Mouse (Mus musculus): ENCODE results near the gene Sar1b. TPM values are rescaled to one million over a fixed set of nuclear protein-coding genes. Genes with fewer than 3 reads are reported as not detected.

Gene Sar1b
- total and polyA plus RNA-seq, 3 experiments = 104 to 124 TPM; not detected in 1

DNA sequence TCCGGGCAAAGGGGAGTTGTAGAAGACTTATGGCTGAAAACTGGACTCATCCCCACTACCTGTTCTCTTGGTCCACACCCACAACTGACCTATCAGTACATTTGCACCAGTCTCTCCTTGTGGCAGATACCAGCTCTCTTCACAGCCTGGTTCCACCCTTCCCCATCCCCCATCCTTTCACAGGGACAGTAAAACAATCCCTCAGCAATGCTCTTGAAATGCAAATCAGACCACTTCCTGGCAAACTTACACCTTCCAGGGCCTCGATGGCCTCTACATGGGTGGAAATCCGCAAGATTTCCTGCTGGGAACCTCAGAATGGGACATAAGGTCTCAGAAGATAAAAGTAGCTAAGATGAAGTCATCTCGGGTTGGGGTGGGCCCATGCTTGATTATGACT is 59.2 kb downstream of the Sar1b start:
- no peak overlapping the region for H3K27ac ChIP-seq (ENCODE audit: control insufficient read depth, low read depth, low read length)
- no peak overlapping the region for H3K9ac ChIP-seq (ENCODE audit: control insufficient read depth, low read depth, low read length, poor library complexity, severe bottlenecking)
- no peaks in the 10 kb centered on the region for H3K79me2 ChIP-seq (ENCODE audit: control insufficient read depth, insufficient read depth, low read length, poor library complexity)
- no peaks in the 10 kb centered on the region for H3K9me3 ChIP-seq (replicated peaks; ENCODE audit: insufficient read depth, low read length)
- peaks cover 0 to 6% of the 10 kb centered on the region in 2 experiments; a peak in 2 of 4 replicates for H3K4me1 ChIP-seq (ENCODE audit: control insufficient read depth in 1 of 2, insufficient read depth in 2 of 2, low read length in 2 of 2)
- TF ChIP-seq POLR2AphosphoS5 (IDR thresholded peaks at IDR 0.05; ENCODE audit: borderline replicate concordance, low read depth, low read length) (no peak), NELFE (IDR thresholded peaks at IDR 0.05; ENCODE audit: low read depth, low read length) (no peak), MAZ (IDR thresholded peaks at IDR 0.05; ENCODE audit: low read depth, low read length) (no peak), GATA1 (IDR thresholded peaks at IDR 0.05; ENCODE audit: low read depth, low read length) (no peak), MYB (IDR thresholded peaks at IDR 0.05; ENCODE audit: low read depth, low read length) (no peak), GABPA (IDR thresholded peaks at IDR 0.05; ENCODE audit: low read depth, low read length) (no peak), TCF12 (IDR thresholded peaks at IDR 0.05; ENCODE audit: low read depth, low read length) (no peak), UBTF (IDR thresholded peaks at IDR 0.05; ENCODE audit: borderline replicate concordance, insufficient read depth, low read depth, low read length) (no peak), MYC (IDR thresholded peaks at IDR 0.05; ENCODE audit: low read depth, low read length) (no peak), RAD21 (IDR thresholded peaks at IDR 0.05; ENCODE audit: low read depth, low read length) (no peak), MXI1 (IDR thresholded peaks at IDR 0.05; ENCODE audit: low read depth, low read length) (no peak), ZNF384 (IDR thresholded peaks at IDR 0.05; ENCODE audit: low read depth, low read length) (no peak), CHD2 (IDR thresholded peaks at IDR 0.05; ENCODE audit: low read length) (no peak), E2F4 (IDR thresholded peaks at IDR 0.05; ENCODE audit: borderline replicate concordance, low read depth, low read length) (no peak), RCOR1 (IDR thresholded peaks at IDR 0.05; ENCODE audit: low read depth, low read length) (no peak)
- no peaks in the 10 kb centered on the region for H3K27me3 ChIP-seq (ENCODE audit: control insufficient read depth in 1 of 2, insufficient read depth in 2 of 2, low read length in 2 of 2)
- H3K36me3 ChIP-seq (ENCODE audit: control insufficient read depth in 1 of 2, insufficient read depth in 2 of 2, low read length in 2 of 2) = peaks cover 0 to 3% of the 10 kb centered on the region in 2 experiments; a peak in 2 of 4 replicates
- no peak for DNase-seq (ENCODE audit: low read depth, low spot score)
- H3K4me3 ChIP-seq (ENCODE audit: control insufficient read depth in 1 of 2, insufficient read depth in 1 of 2, low read depth in 2 of 2, low read length in 2 of 2) = no peak overlapping the region

DNA sequence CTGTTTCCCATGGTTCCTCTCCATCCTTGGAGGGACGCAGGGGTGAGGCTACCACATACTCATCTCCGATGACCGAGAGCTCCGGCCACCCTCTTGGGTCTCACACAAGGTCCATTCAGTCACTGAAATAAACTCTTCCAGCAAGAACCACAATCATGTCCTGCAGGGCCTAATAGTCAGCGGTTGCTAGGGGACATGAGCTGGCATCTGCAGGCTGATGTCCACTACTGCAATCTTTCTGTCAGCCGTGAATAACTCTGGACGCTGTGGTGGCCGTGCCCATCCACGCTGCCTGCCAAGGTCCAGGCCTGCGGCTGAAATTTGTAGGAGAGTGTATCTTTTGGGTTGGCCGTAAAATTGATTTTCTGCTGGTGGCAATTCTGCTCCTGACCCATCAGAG is 59.8 kb downstream of the Sar1b start:
- Histone ChIP-seq H3K9ac (ENCODE audit: control insufficient read depth, low read depth, low read length, poor library complexity, severe bottlenecking) (no peak overlapping the region), H3K27ac (ENCODE audit: control insufficient read depth, low read depth, low read length) (no peak overlapping the region), H3K9me3 (replicated peaks; ENCODE audit: insufficient read depth, low read length) (no peaks in the 10 kb centered on the region), H3K4me1 (ENCODE audit: control insufficient read depth in 1 of 2, insufficient read depth in 2 of 2, low read length in 2 of 2) (peaks cover 0 to 6% of the 10 kb centered on the region in 2 experiments; a peak in 2 of 4 replicates), H3K79me2 (ENCODE audit: control insufficient read depth, insufficient read depth, low read length, poor library complexity) (no peaks in the 10 kb centered on the region), H3K4me3 (ENCODE audit: control insufficient read depth in 1 of 2, insufficient read depth in 1 of 2, low read depth in 2 of 2, low read length in 2 of 2) (no peak overlapping the region), H3K36me3 (ENCODE audit: control insufficient read depth in 1 of 2, insufficient read depth in 2 of 2, low read length in 2 of 2) (peaks cover 0 to 3% of the 10 kb centered on the region in 2 experiments; a peak in 2 of 4 replicates), H3K27me3 (ENCODE audit: control insufficient read depth in 1 of 2, insufficient read depth in 2 of 2, low read length in 2 of 2) (no peaks in the 10 kb centered on the region)
- TF ChIP-seq RAD21 (IDR thresholded peaks at IDR 0.05; ENCODE audit: low read depth, low read length) = no peak
- no peak for DNase-seq (ENCODE audit: low read depth, low spot score)

Measured in MEL (cell line).